Mouse (Mus musculus) testis, postnatal 14 days (tissue): ENCODE measurements around the gene Naa40.
A peak's percentile ranks its signal among the peaks of the same experiment; 100 is the strongest.

Experiments
- DNase-seq: peaks from one replicate; pipeline ENCODE4 v3.0.0; 2021; ENCODE audit warnings: low spot score

The Naa40 gene

GRCm38 (mm10) chr19:7240782-7241690 is at the start of gene Naa40:
Naa40 (minus strand) TSS chr19:7241183.
- peak; percentile 94 for DNase-seq

DNA sequence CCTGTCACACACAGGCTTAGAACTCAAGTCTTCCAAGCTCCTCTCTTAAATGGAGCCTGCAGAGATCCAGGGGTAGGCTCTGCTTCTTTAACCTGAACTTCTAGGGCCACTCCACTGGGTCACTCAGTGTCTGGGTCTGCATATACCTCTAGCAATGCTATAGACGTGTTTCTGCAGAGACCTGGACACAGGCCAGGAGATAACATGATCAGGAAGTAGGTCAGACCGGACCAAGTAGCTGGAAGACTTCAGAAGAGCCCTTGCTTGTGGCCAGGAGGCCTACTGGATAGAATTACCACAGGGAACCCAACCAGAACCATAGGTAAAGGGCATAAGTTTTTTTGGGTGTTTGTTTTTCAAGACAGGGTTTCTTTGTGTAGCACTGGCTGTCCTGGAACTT is 48.8 kb upstream of the Naa40 start:
- DNase-seq: no peak

DNA sequence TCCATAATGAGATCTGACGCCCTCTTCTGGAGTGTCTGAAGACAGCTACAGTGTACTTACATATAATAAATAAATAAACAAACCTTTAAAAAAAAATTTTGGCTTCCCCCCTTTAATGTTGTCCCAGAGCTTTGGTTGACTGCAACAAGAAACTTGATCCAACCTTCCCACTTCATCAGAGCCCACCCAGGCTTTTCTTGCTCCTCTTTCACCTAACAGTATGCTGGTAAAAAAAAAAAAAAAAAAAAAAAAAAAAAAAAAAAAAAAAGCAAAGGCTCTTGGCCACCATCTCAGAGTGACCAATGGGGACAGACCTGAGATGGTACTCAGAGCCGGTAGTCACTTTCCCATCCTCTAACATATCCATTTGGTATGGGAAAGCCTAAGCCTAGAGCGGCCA is 47.3 kb upstream of the Naa40 start:
- no peak for DNase-seq

DNA sequence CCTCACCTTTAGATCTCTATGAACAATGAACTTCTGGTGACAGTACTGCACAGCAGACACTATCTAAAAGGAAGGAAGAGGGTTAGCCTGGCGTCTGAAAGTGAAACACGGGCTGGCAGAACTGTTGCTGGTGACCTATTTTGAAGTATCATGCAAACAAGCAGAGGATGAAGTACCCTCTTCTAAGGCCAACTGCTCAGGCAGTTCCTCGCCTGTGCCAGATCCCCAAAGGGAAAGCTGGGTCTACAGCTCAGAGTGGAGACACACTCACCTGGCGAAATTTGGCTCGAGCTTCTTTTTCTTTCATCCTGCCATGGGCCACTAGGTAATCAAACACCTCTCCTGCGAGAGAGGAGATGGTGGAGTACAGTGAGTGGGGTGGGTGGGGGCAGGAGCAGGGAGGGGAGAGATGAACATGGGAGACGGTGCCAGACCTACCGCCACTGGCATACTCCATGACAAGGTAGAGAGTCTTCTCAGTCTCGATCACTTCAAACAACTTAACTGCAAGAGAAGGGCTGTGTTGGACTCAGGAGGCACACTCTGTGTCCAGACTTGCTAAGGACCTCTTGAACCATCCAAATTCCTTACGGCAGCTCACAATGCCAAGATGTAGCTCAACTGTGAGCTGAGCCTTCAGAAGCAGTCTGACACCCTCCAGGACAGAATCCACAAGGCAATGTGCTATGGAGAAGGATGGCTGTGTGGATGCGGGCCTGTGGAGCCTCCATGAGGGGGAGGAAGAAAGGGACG is 45.8 kb upstream of the Naa40 start:
- no peak for DNase-seq

GRCm38 (mm10) chr19:7280557-7281330 is 39.8 kb upstream of the Naa40 start:
- DNase-seq: no peak

DNA sequence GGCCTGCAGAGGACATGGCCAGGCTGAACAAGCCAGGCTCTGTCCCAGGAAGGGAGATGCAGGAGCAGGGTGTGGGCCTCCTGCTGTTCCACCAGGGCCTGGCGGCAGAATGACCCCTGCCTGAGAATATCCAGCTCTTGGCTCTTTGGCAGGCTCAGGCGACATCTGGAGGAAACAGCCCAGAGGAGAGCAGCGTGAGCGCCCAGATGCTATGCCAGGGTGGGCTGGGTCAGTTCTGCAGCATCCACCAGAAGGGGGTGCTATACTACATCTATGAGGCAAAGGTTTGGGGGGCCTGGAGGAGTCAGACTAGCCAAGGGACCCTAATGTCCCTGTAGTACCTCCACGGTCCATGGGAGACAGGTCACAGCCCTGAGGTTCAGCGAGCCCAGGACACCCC is 38.1 kb upstream of the Naa40 start:
- no peak for DNase-seq

DNA sequence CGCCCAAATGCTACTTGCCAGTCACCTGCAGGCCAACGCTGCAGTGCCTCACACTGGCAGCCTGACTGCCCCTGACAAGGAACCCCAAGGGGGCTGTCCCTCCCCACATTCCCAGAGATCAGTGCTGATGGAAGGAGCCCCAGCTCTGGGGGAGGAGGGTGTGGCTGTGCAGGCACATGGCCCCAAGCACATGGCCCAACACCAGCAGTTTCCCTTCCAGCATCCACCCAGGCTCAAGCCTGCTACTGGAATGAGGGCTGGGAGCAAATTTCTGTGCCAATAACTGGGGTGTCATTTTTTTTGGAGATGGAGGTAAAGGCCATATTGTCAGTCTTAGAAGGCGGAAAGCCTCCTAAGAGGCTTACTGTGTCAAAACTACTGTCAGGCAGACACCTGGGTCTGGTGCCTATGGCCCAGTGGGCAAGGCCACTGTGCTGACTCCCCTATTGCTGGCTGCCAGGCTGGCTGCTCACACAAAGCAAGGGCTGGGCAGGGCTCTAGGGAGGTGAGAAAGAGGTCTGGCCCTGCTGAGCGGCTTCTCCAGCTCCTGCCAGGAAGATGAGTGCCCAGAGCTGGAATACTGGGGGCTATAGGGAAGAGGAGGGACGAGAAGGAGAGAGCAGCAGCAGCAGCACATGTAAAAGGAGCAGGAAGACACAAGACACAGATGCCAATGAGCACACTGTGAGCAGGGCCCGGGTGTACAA is 37.4 kb upstream of the Naa40 start:
- DNase-seq: no peak

DNA sequence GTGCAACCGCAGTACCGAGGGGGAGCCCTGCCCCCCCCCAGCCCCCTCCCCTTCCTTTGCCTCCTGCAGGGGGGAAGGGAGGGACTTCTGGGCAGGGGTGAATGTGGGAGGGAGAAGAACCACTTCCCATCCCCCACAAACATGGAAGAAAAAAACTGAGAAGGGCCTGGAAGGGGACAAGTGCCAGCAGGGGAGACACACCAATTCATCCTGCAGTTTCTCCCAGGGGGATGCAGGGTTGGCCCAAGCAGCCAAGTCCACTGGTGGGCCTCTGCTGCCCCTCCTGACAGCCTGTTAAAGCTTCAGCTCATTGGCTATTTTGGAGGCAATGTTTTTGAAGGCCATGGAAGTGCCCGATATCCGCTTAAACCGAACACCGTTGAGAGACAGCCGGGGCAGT is 35.8 kb upstream of the Naa40 start:
- no peak for DNase-seq

- DNase-seq: no peak
Measured at GRCm38 (mm10) chr19:7276053-7276659, 35.2 kb upstream of the Naa40 start.

GRCm38 (mm10) chr19:7275131-7275789 is 34.3 kb upstream of the Naa40 start:
- no peak for DNase-seq

DNA sequence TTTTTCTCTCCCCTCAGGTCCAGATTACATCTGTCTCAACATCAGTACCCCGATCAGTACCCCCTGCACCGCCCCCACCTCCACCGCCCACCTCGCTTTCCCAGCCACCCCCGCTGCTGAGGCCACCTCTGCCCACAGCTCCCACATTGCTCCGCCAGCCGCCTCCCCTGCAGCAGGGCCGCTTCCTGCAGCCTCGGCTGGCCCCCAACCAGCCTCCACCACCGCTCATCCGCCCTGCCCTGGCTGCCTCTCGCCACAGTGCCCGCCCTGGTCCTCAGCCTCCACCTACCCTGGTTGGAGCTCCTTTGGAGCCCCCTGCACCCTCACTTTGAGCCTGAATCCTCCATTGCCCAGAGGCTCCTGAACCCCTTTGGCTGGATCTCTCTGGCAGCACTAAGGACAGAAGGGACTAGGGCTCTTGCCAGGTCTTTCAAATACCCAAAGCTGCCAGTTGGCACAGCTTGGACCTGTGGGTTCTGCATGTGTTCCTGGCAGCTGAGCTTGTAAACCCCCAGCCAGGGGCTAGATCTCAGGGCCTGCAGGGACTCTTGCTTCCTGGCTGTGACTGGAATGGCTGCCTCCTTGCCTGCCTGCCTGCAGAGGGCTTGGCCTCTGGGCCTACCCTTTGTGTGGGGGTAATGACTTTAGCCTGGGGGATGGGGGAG is 33.5 kb upstream of the Naa40 start:
- DNase-seq: no peak

DNA sequence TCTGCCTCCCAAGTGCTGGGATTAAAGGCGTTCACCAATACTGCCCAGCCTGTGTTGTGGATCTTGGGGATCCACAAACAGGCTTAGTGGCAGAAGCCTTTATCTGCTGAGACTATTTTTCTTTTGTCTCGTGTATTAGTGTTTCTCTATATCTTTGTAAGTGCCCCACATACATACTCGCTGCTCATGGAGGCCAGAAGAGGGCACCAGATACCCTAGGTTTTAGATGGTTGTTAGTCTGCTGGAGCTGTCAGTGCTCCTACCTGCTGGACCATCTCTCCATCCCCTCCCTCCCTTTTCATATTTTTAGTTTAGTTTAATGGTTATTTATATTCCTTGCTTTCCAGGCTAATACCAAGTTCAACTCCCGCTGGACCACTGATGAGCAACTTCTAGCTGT is 32.5 kb upstream of the Naa40 start:
- no peak for DNase-seq

GRCm38 (mm10) chr19:7269290-7270044 is 28.5 kb upstream of the Naa40 start:
- DNase-seq: no peak

DNA sequence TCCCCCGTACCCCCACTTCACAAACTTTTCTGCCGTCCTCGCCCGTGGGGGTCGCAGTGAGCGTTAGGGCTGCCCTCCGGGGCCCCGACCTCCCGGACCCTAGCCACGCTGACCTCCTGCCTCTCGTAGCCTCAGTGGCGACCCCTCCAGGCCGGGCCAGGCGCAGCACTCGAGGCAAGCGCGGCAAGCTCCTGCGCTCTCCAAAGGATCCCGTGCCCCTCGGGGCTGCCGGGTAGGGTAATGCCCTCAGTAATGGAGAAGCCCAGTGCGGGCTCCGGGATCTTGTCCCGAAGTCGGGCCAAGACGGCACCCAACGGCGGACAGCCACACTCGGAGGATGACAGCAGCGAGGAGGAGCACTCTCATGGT is 27.7 kb upstream of the Naa40 start:
- DNase-seq: peak; percentile 85

DNA sequence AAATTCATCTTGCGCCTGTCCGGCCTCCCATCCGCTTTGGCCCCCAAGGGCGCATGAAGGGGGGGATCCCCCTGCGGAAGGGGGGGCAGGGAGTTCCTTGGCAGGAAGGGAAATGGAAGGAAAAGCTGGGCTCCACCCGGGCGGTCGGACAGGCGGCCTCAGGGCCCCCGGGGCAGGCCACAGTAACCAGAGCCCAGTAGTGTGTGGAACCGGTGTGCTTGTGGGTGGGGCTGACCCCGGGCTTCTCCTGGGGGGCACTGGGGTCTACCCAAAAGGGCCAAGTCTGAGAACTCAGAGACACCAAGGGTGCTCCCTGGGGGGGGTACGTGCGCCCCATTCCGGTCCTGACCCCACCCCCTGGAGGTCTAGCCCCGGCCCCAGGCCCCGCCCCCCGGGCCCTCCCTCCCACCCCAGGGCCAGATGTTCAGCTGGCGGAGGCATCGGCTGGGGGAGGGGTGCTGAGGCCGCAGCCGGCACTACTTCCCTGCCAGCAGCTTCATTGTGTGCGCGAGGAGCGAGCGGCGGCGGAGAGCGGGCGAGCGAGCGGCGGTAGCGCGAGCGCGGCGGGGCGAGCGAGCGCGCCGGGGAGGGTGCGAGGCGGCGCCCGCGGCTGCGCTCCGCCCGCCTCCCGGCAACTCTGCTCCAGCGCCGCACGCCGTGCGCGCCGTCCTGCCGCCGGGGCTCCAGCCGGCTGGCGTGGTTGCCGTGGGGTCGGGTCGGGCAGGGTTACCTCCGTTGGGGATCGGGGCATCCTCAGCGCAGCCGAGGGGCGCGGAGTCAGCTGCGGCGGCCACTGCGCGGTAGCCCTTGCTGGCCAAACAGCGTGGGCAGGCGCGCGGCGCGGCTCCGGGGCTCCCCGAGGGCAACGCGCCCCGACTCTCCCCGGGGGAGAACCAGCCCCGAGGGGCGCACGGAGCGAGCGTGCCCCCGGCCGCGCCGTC is 27.1 kb upstream of the Naa40 start:
- DNase-seq: peak; percentile 85

- DNase-seq: peak; percentile 80
Measured at GRCm38 (mm10) chr19:7267091-7267741, 26.2 kb upstream of the Naa40 start, which contains the start of gene Rcor2. Rcor2 (plus strand) TSS chr19:7267325.

GRCm38 (mm10) chr19:7266421-7266831 is 25.4 kb upstream of the Naa40 start:
- no peak for DNase-seq
